Mouse (Mus musculus) forebrain, embryonic 10.5 days (tissue): ENCODE measurements around the gene Tex26. TPM values are rescaled to one million over a fixed set of nuclear protein-coding genes. Genes with fewer than 3 reads are reported as not detected.

ENCODE experiments used
- DNase-seq: peaks from one replicate; pipeline ENCODE4 v3.0.0-alpha.2; 2017; ENCODE audit warnings: low spot score; ENCODE audit errors: extremely low spot score
- H3K27ac ChIP-seq: fragments of 300-500 bp; sonication (generic); 2 replicates; pipeline ENCODE4 v1.5.1; 2016; ENCODE audit warnings: mild to moderate bottlenecking
- H3K27me3 ChIP-seq: fragments of 300-500 bp; sonication (generic); 2 replicates; pipeline ENCODE4 v1.6.1; 2016; ENCODE audit warnings: mild to moderate bottlenecking; ENCODE audit not compliant: poor library complexity, severe bottlenecking
- H3K36me3 ChIP-seq: fragments of 300-500 bp; sonication (generic); replicated peaks from 2 replicates; pipeline ENCODE4 v1.6.1; 2016; ENCODE audit warnings: mild to moderate bottlenecking, moderate library complexity
- H3K4me1 ChIP-seq: fragments of 300-500 bp; sonication (generic); 2 replicates; pipeline ENCODE4 v1.6.1; 2016
- H3K4me3 ChIP-seq: fragments of 300-500 bp; sonication (generic); 2 replicates; pipeline ENCODE4 v1.5.1; 2016; ENCODE audit warnings: mild to moderate bottlenecking, moderate library complexity
- H3K9me3 ChIP-seq: fragments of 300-500 bp; sonication (generic); 2 replicates; pipeline ENCODE4 v1.6.1; 2016; ENCODE audit warnings: mild to moderate bottlenecking, moderate library complexity
- WGBS: fragments of 180-500 bp; shearing (Covaris S2); methylation state at CpG from one replicate; pipeline ENCODE4 v1.1.7; 2016; 5-methylcytosine and 5-hydroxymethylcytosine counted together
- polyA plus RNA-seq: library from polyadenylated mRNA; unstranded; fragments of >200 nt; fragmentation: Nextera tagmentation; extraction: Ambion mirVana; gene quantifications from 2 replicates; pipeline ENCODE4 v1.2.1, GENCODE M21; 2016

Gene Tex26
- polyA plus RNA-seq, 1 experiment from 2014 or later = 1.5 TPM

DNA sequence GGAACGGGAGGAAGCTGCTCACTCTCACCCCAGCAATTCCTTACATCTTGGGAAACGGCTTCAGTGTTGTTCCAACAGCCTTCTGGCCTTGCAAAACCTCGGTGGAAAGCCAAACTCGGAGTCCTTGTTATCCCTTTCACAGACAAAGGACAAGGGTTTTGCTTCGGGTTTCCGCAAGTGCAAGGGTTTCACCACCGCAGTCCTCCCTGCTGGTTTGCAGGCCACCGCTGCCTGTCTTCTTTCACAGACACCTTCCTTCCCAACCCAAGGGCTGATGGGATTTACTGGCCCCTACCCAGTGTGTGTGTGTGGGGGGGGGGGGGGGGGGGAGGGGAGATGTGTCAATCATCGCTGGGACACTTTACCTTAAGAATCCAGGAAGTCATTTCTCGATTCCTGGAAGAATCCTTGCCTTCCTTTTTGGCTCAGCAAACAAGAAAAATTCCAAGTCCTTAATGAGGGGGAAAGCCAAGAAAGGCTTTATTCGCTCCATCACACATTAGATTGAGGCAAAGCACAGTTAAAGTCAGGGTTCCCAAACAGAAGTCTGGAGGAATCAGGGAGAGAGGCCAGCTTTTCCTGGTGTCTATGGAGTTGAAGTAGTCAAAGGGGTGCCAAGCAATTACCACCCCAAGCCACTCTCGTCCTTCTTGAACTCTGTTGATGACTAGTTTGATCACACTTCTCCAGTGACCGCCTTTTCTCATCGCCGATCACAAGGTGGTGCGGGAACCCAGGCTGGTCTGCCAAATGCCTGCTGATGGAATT is 35.4 kb downstream of the Tex26 start:
- no peaks in the 10 kb centered on the region for H3K36me3 ChIP-seq
- H3K27ac ChIP-seq = 0 out of 2 replicates have a peak overlapping the region, but pooled peaks have one; percentile 4
- no peaks in the 10 kb centered on the region for H3K4me1 ChIP-seq
- H3K27me3 ChIP-seq = no peaks in the 10 kb centered on the region
- DNase-seq = no peak
- 92% methylated on average over 16 of the region's 16 CpGs for WGBS
- peaks cover 8% of the 10 kb centered on the region for H3K9me3 ChIP-seq
- H3K4me3 ChIP-seq = no peak overlapping the region

GRCm38 (mm10) chr5:149481920-149482319 is 42.5 kb downstream of the Tex26 start:
- H3K4me1 ChIP-seq = 0 out of 2 replicates have a peak, but pooled peaks cover 6% of the 10 kb centered on the region
- WGBS = 92% methylated on average over 7 of the region's 7 CpGs
- H3K4me3 ChIP-seq = no peak overlapping the region
- no peaks in the 10 kb centered on the region for H3K36me3 ChIP-seq
- no peak for DNase-seq
- no peaks in the 10 kb centered on the region for H3K27me3 ChIP-seq
- no peak overlapping the region for H3K27ac ChIP-seq
- no peaks in the 10 kb centered on the region for H3K9me3 ChIP-seq

DNA sequence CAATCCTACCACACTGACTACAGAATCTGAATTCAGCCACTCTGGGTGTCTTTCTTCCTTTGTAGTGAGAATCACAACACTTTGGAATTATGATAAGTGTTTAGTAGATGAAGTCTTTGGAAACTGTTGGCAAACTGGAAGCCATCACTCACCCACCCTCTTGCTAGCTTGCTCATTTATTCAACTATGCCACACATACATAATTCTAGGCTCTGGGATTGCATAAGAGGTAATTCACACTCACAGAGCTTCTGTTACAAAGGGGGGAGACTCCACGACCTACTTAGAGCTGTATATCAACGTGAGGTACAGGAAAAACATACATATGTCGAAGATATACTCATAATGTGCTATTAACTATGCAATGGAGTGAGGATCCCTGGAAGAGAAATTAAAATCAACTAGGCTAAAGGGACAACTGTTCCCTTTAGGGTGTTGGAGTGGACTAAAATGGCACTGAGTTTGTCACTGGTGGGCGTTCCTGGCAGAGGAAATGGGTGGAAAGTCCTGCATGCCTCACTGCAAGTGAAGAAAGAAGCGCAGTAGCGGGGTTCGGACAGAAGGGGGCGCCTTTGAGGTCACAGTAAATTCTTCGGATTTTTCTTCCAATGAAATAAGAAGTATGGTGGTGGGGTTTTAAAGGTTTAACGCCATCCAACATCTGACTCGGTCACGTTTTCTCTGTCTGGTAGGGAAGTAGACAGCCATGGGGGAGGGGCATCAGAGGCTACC is 44.0 kb downstream of the Tex26 start:
- 68% methylated on average over 12 of the region's 12 CpGs for WGBS

GRCm38 (mm10) chr5:149484270-149484669 is 44.8 kb downstream of the Tex26 start:
- peaks cover 22% of the 10 kb centered on the region for H3K4me1 ChIP-seq
- 88% methylated on average over 12 of the region's 12 CpGs for WGBS
- no peak overlapping the region for H3K27ac ChIP-seq
- no peak for DNase-seq
- H3K4me3 ChIP-seq = no peak overlapping the region
- no peaks in the 10 kb centered on the region for H3K36me3 ChIP-seq
- H3K27me3 ChIP-seq = no peaks in the 10 kb centered on the region
- no peaks in the 10 kb centered on the region for H3K9me3 ChIP-seq

More for the DNA sequence above, 44.0 kb downstream of the Tex26 start:
- H3K9me3 ChIP-seq = no peaks in the 10 kb centered on the region
- H3K27ac ChIP-seq = no peak overlapping the region
- H3K4me1 ChIP-seq = peaks cover 14% of the 10 kb centered on the region
- DNase-seq = no peak
- no peaks in the 10 kb centered on the region for H3K27me3 ChIP-seq
- H3K4me3 ChIP-seq = no peak overlapping the region
- H3K36me3 ChIP-seq = no peaks in the 10 kb centered on the region

GRCm38 (mm10) chr5:149485447-149485846 is 46.0 kb downstream of the Tex26 start:
- H3K27me3 ChIP-seq = no peaks in the 10 kb centered on the region
- H3K27ac ChIP-seq = no peak overlapping the region
- WGBS = 91% methylated on average over 6 of the region's 6 CpGs
- no peaks in the 10 kb centered on the region for H3K9me3 ChIP-seq
- H3K4me1 ChIP-seq = peaks cover 34% of the 10 kb centered on the region
- no peaks in the 10 kb centered on the region for H3K36me3 ChIP-seq
- no peak for DNase-seq
- no peak overlapping the region for H3K4me3 ChIP-seq

GRCm38 (mm10) chr5:149488360-149489021 is 49.0 kb downstream of the Tex26 start:
- no peaks in the 10 kb centered on the region for H3K27me3 ChIP-seq
- H3K27ac ChIP-seq = peak overlapping the region; percentile 78
- no peaks in the 10 kb centered on the region for H3K9me3 ChIP-seq
- DNase-seq = peak; percentile 25
- peaks cover 37% of the 10 kb centered on the region for H3K4me1 ChIP-seq
- 58% methylated on average over 11 of the region's 11 CpGs for WGBS
- no peaks in the 10 kb centered on the region for H3K36me3 ChIP-seq
- H3K4me3 ChIP-seq = peak overlapping the region; percentile 37; the same call in 1 of the 2 replicates

- peak overlapping the region; percentile 78 for H3K27ac ChIP-seq
- peaks cover 34% of the 10 kb centered on the region for H3K4me1 ChIP-seq
- no peaks in the 10 kb centered on the region for H3K27me3 ChIP-seq
- peak; percentile 65 for DNase-seq
- no peaks in the 10 kb centered on the region for H3K36me3 ChIP-seq
- H3K4me3 ChIP-seq = peak overlapping the region; percentile 37
- 46% methylated on average over 11 of the region's 11 CpGs for WGBS
- H3K9me3 ChIP-seq = no peaks in the 10 kb centered on the region
Measured at GRCm38 (mm10) chr5:149489136-149489535, 49.7 kb downstream of the Tex26 start.

- H3K4me3 ChIP-seq = no peak overlapping the region
- H3K9me3 ChIP-seq = no peaks in the 10 kb centered on the region
- peak overlapping the region; percentile 78; the same call in 1 of the 2 replicates for H3K27ac ChIP-seq
- 69% methylated on average over 15 of the region's 15 CpGs for WGBS
- H3K4me1 ChIP-seq = peaks cover 33% of the 10 kb centered on the region
- no peak for DNase-seq
- H3K27me3 ChIP-seq = peaks cover 3% of the 10 kb centered on the region; the same call in 1 of the 2 replicates
- H3K36me3 ChIP-seq = no peaks in the 10 kb centered on the region
Measured at GRCm38 (mm10) chr5:149490275-149490674, 50.8 kb downstream of the Tex26 start.

GRCm38 (mm10) chr5:149495655-149496054 is 56.2 kb downstream of the Tex26 start:
- Histone ChIP-seq H3K4me1 (peaks cover 38% of the 10 kb centered on the region), H3K36me3 (no peaks in the 10 kb centered on the region), H3K27ac (peak overlapping the region; percentile 66; the same call in 1 of the 2 replicates), H3K4me3 (no peak overlapping the region), H3K9me3 (no peaks in the 10 kb centered on the region), H3K27me3 (peaks cover 31% of the 10 kb centered on the region)
- DNase-seq = no peak
- WGBS = 47% methylated on average over 6 of the region's 6 CpGs

- peaks cover 39% of the 10 kb centered on the region for H3K27me3 ChIP-seq
- WGBS = 60% methylated on average over 12 of the region's 12 CpGs
- H3K36me3 ChIP-seq = no peaks in the 10 kb centered on the region
- H3K4me3 ChIP-seq = no peak overlapping the region
- peak overlapping the region; percentile 66 for H3K27ac ChIP-seq
- H3K9me3 ChIP-seq = no peaks in the 10 kb centered on the region
- peaks cover 37% of the 10 kb centered on the region for H3K4me1 ChIP-seq
- no peak for DNase-seq
Measured at GRCm38 (mm10) chr5:149496401-149497066, 57.1 kb downstream of the Tex26 start.

DNA sequence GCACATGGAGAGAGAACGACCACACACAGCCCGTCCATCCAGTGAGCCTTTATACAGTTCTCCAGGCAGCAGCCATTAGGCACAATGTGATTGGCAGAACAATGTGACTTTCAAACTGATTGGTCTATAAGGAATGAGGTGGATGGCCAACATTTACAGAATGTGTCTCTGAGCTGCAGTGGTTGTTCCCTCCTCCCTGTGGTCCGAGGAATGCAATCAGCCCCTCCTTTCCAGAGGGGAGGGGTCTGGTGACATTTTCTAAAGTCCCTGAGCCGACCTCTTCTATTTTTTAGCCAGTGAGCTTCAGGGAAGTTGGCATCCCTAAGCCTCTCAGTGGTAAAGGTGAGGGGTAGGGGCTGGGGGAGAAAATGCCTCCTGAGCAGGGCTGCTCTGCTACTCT is 60.5 kb downstream of the Tex26 start:
- Histone ChIP-seq H3K36me3 (no peaks in the 10 kb centered on the region), H3K27me3 (peaks cover 72% of the 10 kb centered on the region), H3K4me3 (no peak overlapping the region), H3K9me3 (no peaks in the 10 kb centered on the region; the same call in 1 of the 2 replicates), H3K4me1 (peaks cover 37% of the 10 kb centered on the region), H3K27ac (peak overlapping the region; percentile 16; the same call in 1 of the 2 replicates)
- 62% methylated on average over 4 of the region's 4 CpGs for WGBS
- no peak for DNase-seq
